Mouse (Mus musculus): ENCODE measurements around the gene Tmc3.

Tmc3 gene

GRCm38 (mm10) chr7:83641163-83641562 lies 56.4 kb downstream of the Tmc3 start:
- no peak for DNase-seq

GRCm38 (mm10) chr7:83643581-83643980 lies 58.9 kb downstream of the Tmc3 start:
- no peak for DNase-seq

GRCm38 (mm10) chr7:83644761-83645160 lies 60.0 kb downstream of the Tmc3 start:
- DNase-seq, result no peak

GRCm38 (mm10) chr7:83645476-83645875 lies 60.7 kb downstream of the Tmc3 start:
- no peak for DNase-seq

GRCm38 (mm10) chr7:83648807-83649206 lies 64.1 kb downstream of the Tmc3 start:
- no peak for DNase-seq

GRCm38 (mm10) chr7:83650638-83651037 lies 65.9 kb downstream of the Tmc3 start:
- DNase-seq, result no peak

GRCm38 (mm10) chr7:83652498-83652897 lies 67.8 kb downstream of the Tmc3 start:
- no peak for DNase-seq

- DNase-seq, result no peak
Measured at GRCm38 (mm10) chr7:83653605-83654051, 68.9 kb downstream of the Tmc3 start.

- no peak for DNase-seq
Measured at GRCm38 (mm10) chr7:83654196-83654595, 69.5 kb downstream of the Tmc3 start.

GRCm38 (mm10) chr7:83654938-83655630 lies 70.4 kb downstream of the Tmc3 start:
- no peak for DNase-seq

- no peak for DNase-seq
Measured at GRCm38 (mm10) chr7:83658716-83659115, 74.0 kb downstream of the Tmc3 start.

GRCm38 (mm10) chr7:83659159-83660065 lies 74.7 kb downstream of the Tmc3 start:
- no peak for DNase-seq

- DNase-seq, result no peak
Measured at GRCm38 (mm10) chr7:83660273-83660691, 75.6 kb downstream of the Tmc3 start.

GRCm38 (mm10) chr7:83661031-83661430 lies 76.3 kb downstream of the Tmc3 start:
- DNase-seq, result no peak

- no peak for DNase-seq
Measured at GRCm38 (mm10) chr7:83661763-83662162, 77.0 kb downstream of the Tmc3 start.

- DNase-seq, result no peak
Measured at GRCm38 (mm10) chr7:83662711-83663375, 78.1 kb downstream of the Tmc3 start.

GRCm38 (mm10) chr7:83666087-83666595 lies 81.4 kb downstream of the Tmc3 start:
- no peak for DNase-seq

- DNase-seq, result no peak
Measured at GRCm38 (mm10) chr7:83667936-83668645, 83.4 kb downstream of the Tmc3 start.

- peak; percentile 46 for DNase-seq
Measured at GRCm38 (mm10) chr7:83668724-83669123, 84.0 kb downstream of the Tmc3 start.

- DNase-seq, result no peak
Measured at GRCm38 (mm10) chr7:83671573-83671972, 86.8 kb downstream of the Tmc3 start.
